Mouse (Mus musculus): Measurements from ENCODE around the gene Olfr808. TPM values are rescaled to one million over a fixed set of nuclear protein-coding genes. Genes with fewer than 3 reads are reported as not detected.

Gene Olfr808
- total RNA-seq (2021), result not detected
- long read RNA-seq, experiment 1, result 0 reads
- long read RNA-seq, experiment 2, result 0 reads

- DNase-seq, result no peak
Observed at GRCm38 (mm10) chr10:129765182-129765581, at the start of gene Olfr808. Olfr808 (plus strand) TSS chr10:129765482.

DNA sequence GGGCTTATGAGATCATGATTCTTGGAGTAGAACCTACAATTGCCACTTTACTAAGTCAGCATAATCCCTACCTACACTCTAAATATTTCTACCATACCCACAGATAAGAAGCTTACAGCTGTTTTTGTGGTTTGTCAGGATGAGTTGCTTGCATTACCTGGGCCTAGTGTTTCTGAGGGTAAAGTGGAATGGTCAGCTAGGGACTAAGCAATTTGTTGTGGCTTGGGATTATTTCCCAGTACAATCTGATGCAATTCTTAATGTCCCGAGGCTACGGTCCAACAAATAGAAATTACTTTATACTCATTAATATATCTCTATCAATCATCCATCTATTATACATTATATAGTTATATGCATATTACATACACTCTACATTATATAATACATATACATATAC, 36.0 kb upstream of the Olfr808 start, which contains the start of gene Olfr805:
Olfr805 (minus strand) TSS at position 101 of the 400 bp plus-strand sequence.
- no peak for DNase-seq

DNA sequence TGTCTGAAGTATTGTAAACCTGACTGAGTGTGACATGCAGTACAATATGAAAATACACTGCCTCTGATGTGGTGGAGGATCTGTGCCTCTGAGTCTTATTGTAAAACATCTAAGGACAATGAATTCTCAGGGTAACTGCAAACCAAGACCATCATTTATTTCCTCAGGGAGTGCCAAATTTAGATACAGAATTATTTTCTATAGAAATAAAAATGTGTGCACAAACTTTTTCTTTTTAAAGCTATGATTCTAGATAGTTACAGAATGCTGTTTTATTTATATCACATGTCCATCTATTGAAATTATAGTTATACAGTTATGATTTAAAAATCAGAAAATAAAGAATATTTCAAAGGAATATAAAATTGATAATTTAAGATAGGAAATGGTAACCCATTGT, 23.5 kb upstream of the Olfr808 start, which contains the start of gene Olfr806:
Olfr806 (minus strand) TSS at position 101 of the 400 bp plus-strand sequence.
- DNase-seq, result no peak

- no peak for DNase-seq
Observed at GRCm38 (mm10) chr10:129757693-129758092, 7.6 kb upstream of the Olfr808 start, which contains the start of gene Olfr807. Olfr807 (minus strand) TSS chr10:129757793.

- no peak for DNase-seq
Observed at GRCm38 (mm10) chr10:129774338-129774737, 9.1 kb downstream of the Olfr808 start, which contains the start of gene Olfr809. Olfr809 (plus strand) TSS chr10:129774638.

DNA sequence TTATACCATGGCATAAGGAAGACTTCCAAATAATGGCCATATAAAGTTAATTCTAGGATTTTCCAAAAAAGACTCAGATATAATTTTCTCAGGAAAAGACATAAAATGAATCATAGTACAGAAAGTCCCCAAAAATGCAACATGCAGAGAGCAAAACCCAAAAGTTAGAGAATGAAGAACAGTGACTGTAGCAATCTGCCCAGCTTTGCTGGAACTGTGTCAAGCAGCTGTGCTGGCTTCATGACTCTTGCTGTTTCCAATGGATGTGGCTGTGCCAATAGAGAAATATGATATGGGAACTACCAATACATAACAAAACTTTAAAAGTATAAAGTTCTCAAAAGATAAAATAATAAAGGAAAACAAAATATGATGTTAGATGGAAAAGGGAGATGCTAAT, 12.8 kb downstream of the Olfr808 start:
- no peak for DNase-seq

DNA sequence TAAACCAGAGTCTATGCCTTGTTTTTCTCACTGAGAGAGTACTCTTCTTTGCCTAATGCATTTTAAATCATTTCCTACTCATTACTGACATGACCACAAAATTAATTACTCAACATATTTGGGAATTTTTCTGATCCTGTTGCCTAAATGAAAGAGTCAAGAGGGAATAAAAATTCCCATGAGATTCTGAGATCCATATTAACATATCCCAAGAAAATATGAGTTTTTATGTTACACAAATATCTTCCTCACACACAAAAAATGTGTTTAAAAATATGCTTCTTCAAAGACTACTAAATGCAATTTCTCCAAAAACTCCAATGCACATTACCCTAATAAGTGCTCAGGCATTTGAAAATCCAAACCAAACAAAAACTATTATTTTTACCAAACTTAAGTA, 29.5 kb downstream of the Olfr808 start, which contains the start of gene Olfr810:
Olfr810 (minus strand) TSS at position 101 of the 400 bp plus-strand sequence.
- DNase-seq, result no peak

DNA sequence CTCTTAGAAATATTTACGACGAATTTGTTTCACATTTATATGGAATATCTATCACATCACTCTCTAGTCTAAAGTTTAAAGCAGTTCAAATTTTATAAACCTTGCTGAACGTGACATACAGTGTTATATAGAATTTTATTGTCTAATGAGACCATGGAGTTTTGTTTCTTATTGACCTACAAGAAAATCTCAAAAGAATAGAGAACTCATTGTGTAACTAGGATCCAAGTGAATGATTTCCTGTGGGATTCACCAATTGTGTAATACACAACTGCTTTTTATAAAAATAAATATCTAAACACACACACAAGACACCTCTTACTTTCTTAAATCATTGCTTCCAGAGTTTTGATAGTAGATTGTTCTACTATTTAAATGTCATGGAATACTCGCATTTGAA, 39.0 kb downstream of the Olfr808 start, which contains the start of gene Olfr811:
Olfr811 (minus strand) TSS at position 101 of the 400 bp plus-strand sequence.
- no peak for DNase-seq

Small RNA genes lying within 50 kb of the gene (microRNA-seq; reads per million reads assigned to microRNA genes)
- not detected for gene Gm24485

Other genes with a start within 250 kb of the Olfr808 start
- not detected for gene Olfr791, start 243.7 kb upstream of the Olfr808 start, total RNA-seq (2021)
- not detected for gene Olfr792, start 226.3 kb upstream of the Olfr808 start, total RNA-seq (2021)
- gene Olfr794, start 197.8 kb upstream of the Olfr808 start, total RNA-seq (2021), result not detected
- gene Olfr796, start 152.9 kb upstream of the Olfr808 start, total RNA-seq (2021), result not detected
- not detected for gene Olfr798, start 137.5 kb upstream of the Olfr808 start, total RNA-seq (2021)
- not detected for gene Olfr799, start 128.0 kb upstream of the Olfr808 start, total RNA-seq (2021)
- gene Olfr800, start 107.8 kb upstream of the Olfr808 start, total RNA-seq (2021), result not detected
- not detected for gene Olfr801, start 91.6 kb upstream of the Olfr808 start, total RNA-seq (2021)
- not detected for gene Olfr802, start 77.3 kb upstream of the Olfr808 start, total RNA-seq (2021)
- not detected for gene Olfr803, start 71.2 kb upstream of the Olfr808 start, total RNA-seq (2021)
- gene Olfr804, start 62.3 kb upstream of the Olfr808 start, total RNA-seq (2021), result not detected
- not detected for gene Olfr805, start 36.1 kb upstream of the Olfr808 start, total RNA-seq (2021)
- not detected for gene Olfr806, start 23.6 kb upstream of the Olfr808 start, total RNA-seq (2021)
- gene Olfr807, start 7.7 kb upstream of the Olfr808 start, total RNA-seq (2021), result not detected
- not detected for gene Olfr809, start 9.2 kb downstream of the Olfr808 start, total RNA-seq (2021)
- gene Olfr810, start 29.4 kb downstream of the Olfr808 start, total RNA-seq (2021), result not detected
- not detected for gene Olfr811, start 38.9 kb downstream of the Olfr808 start, total RNA-seq (2021)
- gene Olfr812, start 80.6 kb downstream of the Olfr808 start, total RNA-seq (2021), result not detected
- not detected for gene Olfr813, start 89.9 kb downstream of the Olfr808 start, total RNA-seq (2021)
- gene Olfr814, start 114.4 kb downstream of the Olfr808 start, total RNA-seq (2021), result not detected
- not detected for gene Olfr815, start 140.4 kb downstream of the Olfr808 start, total RNA-seq (2021)
- gene Olfr816, start 150.1 kb downstream of the Olfr808 start, total RNA-seq (2021), result not detected
- gene Olfr818, start 183.6 kb downstream of the Olfr808 start, total RNA-seq (2021), result not detected
- not detected for gene Olfr819, start 201.8 kb downstream of the Olfr808 start, total RNA-seq (2021)
- gene Olfr247, start 210.7 kb downstream of the Olfr808 start, total RNA-seq (2021), result not detected
- not detected for gene Gm10310, start 219.6 kb downstream of the Olfr808 start, total RNA-seq (2021)
- gene Olfr820, start 247.1 kb downstream of the Olfr808 start, total RNA-seq (2021), result not detected

Data from adrenal gland, postnatal 10 days (tissue).